Mouse (Mus musculus) C2C12 (cell line): ENCODE measurements at regions not wholly inside any gene's neighbourhood (a gene's known extent, or its start where the extent isn't known, plus 50 kb on each side); places are given as distances from the start of the nearest gene placed in this dataset.

Experiments used
- H3K27me3 ChIP-seq: one replicate; pipeline ENCODE4 v1.6.1; 2011; ENCODE audit not compliant: control insufficient read depth, insufficient read depth, insufficient read length
- H3K36me3 ChIP-seq: one replicate; pipeline ENCODE4 v1.6.1; 2011; ENCODE audit not compliant: control insufficient read depth, insufficient read depth
- H3K4me3 ChIP-seq: one replicate; pipeline ENCODE4 v1.5.1; 2011; ENCODE audit warnings: mild to moderate bottlenecking, control low read depth; ENCODE audit not compliant: poor library complexity, insufficient read depth, severe bottlenecking
- H3K79me2 ChIP-seq: one replicate; pipeline ENCODE4 v1.6.1; 2011; ENCODE audit not compliant: control insufficient read depth, insufficient read depth
- H3K79me3 ChIP-seq: one replicate; pipeline ENCODE4 v1.6.1; 2011; ENCODE audit warnings: low read depth, control low read depth
- H3ac ChIP-seq: one replicate; pipeline ENCODE3; 2011; ENCODE audit warnings: low read depth; ENCODE audit not compliant: control insufficient read depth, insufficient read length
- CEBPB ChIP-seq: IDR thresholded peaks from one replicate; pipeline ENCODE4 v1.6.1; 2011; ENCODE audit warnings: low read depth, mild to moderate bottlenecking, control low read depth, moderate library complexity
- CTCF ChIP-seq: IDR thresholded peaks from one replicate; pipeline ENCODE4 v1.5.1; 2011; ENCODE audit not compliant: control insufficient read depth, insufficient read depth, insufficient read length
- FOSL1 ChIP-seq: IDR thresholded peaks from one replicate; pipeline ENCODE4 v1.8.0; 2011; ENCODE audit warnings: mild to moderate bottlenecking, low read length; ENCODE audit not compliant: poor library complexity, insufficient read depth, severe bottlenecking
- MAX ChIP-seq: IDR thresholded peaks from one replicate; pipeline ENCODE4 v1.6.1; 2011; ENCODE audit warnings: mild to moderate bottlenecking, control low read depth
- MYOD1 ChIP-seq: IDR thresholded peaks from one replicate; pipeline ENCODE4 v1.6.1; 2011; ENCODE audit warnings: low read depth; ENCODE audit not compliant: control insufficient read depth, insufficient read length
- MYOG ChIP-seq: IDR thresholded peaks from one replicate; pipeline ENCODE4 v1.6.1; 2011; ENCODE audit not compliant: control insufficient read depth, insufficient read length; ENCODE audit errors: extremely low read depth
- USF1 ChIP-seq: IDR thresholded peaks from one replicate; pipeline ENCODE4 v1.6.1; 2011; ENCODE audit warnings: low read depth, mild to moderate bottlenecking, control low read depth, moderate library complexity

GRCm38 (mm10) chr10:19171834-19172233, 156.4 kb upstream of the Tnfaip3 start:
- H3ac ChIP-seq: no peak overlapping the region
- H3K4me3 ChIP-seq: no peak overlapping the region
- TF ChIP-seq FOSL1 (no peak), MAX (no peak), MYOG (no peak), CTCF (no peak), MYOD1 (no peak), USF1 (no peak)
- H3K36me3 ChIP-seq: no peaks in the 10 kb centered on the region
- H3K79me3 ChIP-seq: no peaks in the 10 kb centered on the region
- H3K79me2 ChIP-seq: no peaks in the 10 kb centered on the region
- H3K27me3 ChIP-seq: no peaks in the 10 kb centered on the region

GRCm38 (mm10) chr10:19170596-19170995, 155.1 kb upstream of the Tnfaip3 start:
- Histone ChIP-seq H3K79me2 (no peaks in the 10 kb centered on the region), H3K36me3 (no peaks in the 10 kb centered on the region), H3K4me3 (no peak overlapping the region), H3K27me3 (no peaks in the 10 kb centered on the region), H3ac (no peak overlapping the region), H3K79me3 (no peaks in the 10 kb centered on the region)
- no peak for TF ChIP-seq CTCF
- TF ChIP-seq FOSL1: no peak
- no peak for TF ChIP-seq MYOD1
- no peak for TF ChIP-seq MYOG
- TF ChIP-seq USF1: no peak
- no peak for TF ChIP-seq CEBPB
- no peak for TF ChIP-seq MAX

- H3K79me3 ChIP-seq: no peaks in the 10 kb centered on the region
- no peak overlapping the region for H3K4me3 ChIP-seq
- no peak overlapping the region for H3ac ChIP-seq
- H3K79me2 ChIP-seq: no peaks in the 10 kb centered on the region
- TF ChIP-seq CEBPB: no peak
- TF ChIP-seq FOSL1: no peak
- no peak for TF ChIP-seq CTCF
- TF ChIP-seq MAX: no peak
- no peak for TF ChIP-seq MYOD1
- TF ChIP-seq MYOG: no peak
- TF ChIP-seq USF1: no peak
- H3K27me3 ChIP-seq: no peaks in the 10 kb centered on the region
- no peaks in the 10 kb centered on the region for H3K36me3 ChIP-seq
Observed at GRCm38 (mm10) chr10:19169272-19169671, 153.8 kb upstream of the Tnfaip3 start.

- Histone ChIP-seq H3K79me2 (no peaks in the 10 kb centered on the region), H3K79me3 (no peaks in the 10 kb centered on the region), H3K4me3 (no peak overlapping the region), H3K27me3 (no peaks in the 10 kb centered on the region), H3ac (no peak overlapping the region), H3K36me3 (no peaks in the 10 kb centered on the region)
- TF ChIP-seq MYOG: no peak
- no peak for TF ChIP-seq FOSL1
- no peak for TF ChIP-seq USF1
- TF ChIP-seq MAX: no peak
- TF ChIP-seq CTCF: no peak
- TF ChIP-seq MYOD1: peak; percentile 64
Observed at GRCm38 (mm10) chr10:19168362-19168761, 152.9 kb upstream of the Tnfaip3 start.

- TF ChIP-seq MYOG (no peak), MAX (no peak), CEBPB (peak; percentile 50), CTCF (no peak), USF1 (no peak), FOSL1 (no peak), MYOD1 (peak; percentile 64)
- Histone ChIP-seq H3K4me3 (no peak overlapping the region), H3ac (peak overlapping the region; percentile 30), H3K27me3 (no peaks in the 10 kb centered on the region), H3K36me3 (no peaks in the 10 kb centered on the region), H3K79me3 (no peaks in the 10 kb centered on the region), H3K79me2 (no peaks in the 10 kb centered on the region)
Observed at GRCm38 (mm10) chr10:19167641-19168271, 152.3 kb upstream of the Tnfaip3 start.

GRCm38 (mm10) chr10:19167101-19167500, 151.6 kb upstream of the Tnfaip3 start:
- TF ChIP-seq FOSL1 (no peak), CEBPB (no peak), CTCF (no peak), MYOD1 (no peak), MYOG (no peak), MAX (no peak), USF1 (no peak)
- no peaks in the 10 kb centered on the region for H3K27me3 ChIP-seq
- no peak overlapping the region for H3ac ChIP-seq
- H3K4me3 ChIP-seq: no peak overlapping the region
- no peaks in the 10 kb centered on the region for H3K79me2 ChIP-seq
- H3K79me3 ChIP-seq: no peaks in the 10 kb centered on the region
- no peaks in the 10 kb centered on the region for H3K36me3 ChIP-seq
